10 mouse cellular contexts compared by ENCODE assay signal in genomic region chr7:28916491-28916890, GRCm38 (mm10). TPM values are rescaled to one million over a fixed set of nuclear protein-coding genes. Genes with fewer than 3 reads are reported as not detected.
DNase-seq lines count a peak whose midpoint lies in the region; ATAC-seq and TF ChIP-seq lines count a peak whose summit lies in the region.
"Had no signal": no experiment of that assay in that cellular context is flagged by ENCODE, and none has a peak within 500 bp of the region (broad histone marks: within the 10 kb centered on the region; RNA-seq: fewer than 3 reads in every experiment).

No protein-coding gene starts in this region.

- TF ChIP-seq CTCF in kidney, adult 2 months (conservative IDR thresholded peaks at IDR 0.05; ENCODE audit: insufficient read depth, insufficient read length, low read depth, low read length): peak; percentile 48

- 0 out of 2 replicates have a peak overlapping the region, but pooled peaks have one; percentile 4 for H3K27ac ChIP-seq in kidney, adult 2 months (ENCODE audit: insufficient read depth, low read depth, low read length)
- H3K27ac ChIP-seq in intestine, embryonic 16.5 days (ENCODE audit: low read length): peak overlapping the region; percentile 91; the same call in 1 of the 2 replicates
- H3K27ac ChIP-seq in hindbrain, embryonic 12.5 days: no peak overlapping the region

- no peak for ATAC-seq in intestine, embryonic 16.5 days
- ATAC-seq in hindbrain, embryonic 12.5 days (ENCODE audit: low FRiP score): no peak

- peaks cover 10% of the 10 kb centered on the region for H3K36me3 ChIP-seq in kidney, adult 2 months (ENCODE audit: control insufficient read depth, insufficient read depth, low read length)
- peaks cover 46% of the 10 kb centered on the region for H3K36me3 ChIP-seq in intestine, embryonic 16.5 days (ENCODE audit: control insufficient read depth, insufficient read depth, low read length)
- peaks cover 75% of the 10 kb centered on the region for H3K36me3 ChIP-seq in hindbrain, embryonic 12.5 days

- no peak overlapping the region for H3K4me2 ChIP-seq in intestine, embryonic 16.5 days (ENCODE audit: low read depth, low read length)
- H3K4me2 ChIP-seq in hindbrain, embryonic 12.5 days (replicated peaks): no peak overlapping the region

- no peak for TF ChIP-seq POLR2A in kidney, adult 2 months (IDR thresholded peaks at IDR 0.05; ENCODE audit: low read depth, low read length)

- H3K4me1 ChIP-seq in kidney, adult 2 months (ENCODE audit: control insufficient read depth, insufficient read depth, low read length): peaks cover 49% of the 10 kb centered on the region
- peaks cover 50% of the 10 kb centered on the region for H3K4me1 ChIP-seq in intestine, embryonic 16.5 days (ENCODE audit: control insufficient read depth, insufficient read depth, low read length)
- H3K4me1 ChIP-seq in hindbrain, embryonic 12.5 days: peaks cover 27% of the 10 kb centered on the region

- no peak overlapping the region for H3K9ac ChIP-seq in intestine, embryonic 16.5 days (ENCODE audit: low read depth, low read length)
- no peak overlapping the region for H3K9ac ChIP-seq in hindbrain, embryonic 12.5 days

- H3K4me3 ChIP-seq in kidney, adult 2 months (ENCODE audit: insufficient read depth, low read depth, low read length): no peak overlapping the region
- H3K4me3 ChIP-seq in intestine, embryonic 16.5 days (ENCODE audit: low read length): no peak overlapping the region
- no peak overlapping the region for H3K4me3 ChIP-seq in hindbrain, embryonic 12.5 days

- DNase-seq in kidney, adult 2 months: no peak
- DNase-seq in kidney, postnatal 36 days: no peak
- peak; percentile 45 to 48 for DNase-seq in B cell, adult 2 months
- peak; percentile 19 for DNase-seq in MEL-GATA-1-ER (ENCODE audit: extremely low read depth, low read depth)
- DNase-seq in testis, postnatal 14 days (ENCODE audit: low spot score): no peak
- DNase-seq in retina, postnatal 1 day: no peak
- DNase-seq: kidney, adult 11 months; lung, postnatal 10 days had no signal

- no peaks in the 10 kb centered on the region for H3K9me3 ChIP-seq in intestine, embryonic 16.5 days (ENCODE audit: control insufficient read depth, low read length)
- no peaks in the 10 kb centered on the region for H3K9me3 ChIP-seq in hindbrain, embryonic 12.5 days (replicated peaks)

- no peaks in the 10 kb centered on the region for H3K27me3 ChIP-seq in kidney, adult 2 months (replicated peaks; ENCODE audit: control insufficient read depth, insufficient read depth, low read length)
- no peaks in the 10 kb centered on the region for H3K27me3 ChIP-seq in intestine, embryonic 16.5 days (replicated peaks; ENCODE audit: control insufficient read depth, insufficient read depth, low read length)
- H3K27me3 ChIP-seq in hindbrain, embryonic 12.5 days: no peaks in the 10 kb centered on the region

RNA-seq across cellular contexts. Expression of gene Capn12, which starts 35.3 kb away (rescaled TPM):
- polyA plus RNA-seq in kidney, adult 2 months (2012; rRNA removed): 0.11 and 0.24 TPM in 2 replicates
- 0.29 and 0.39 TPM in 2 replicates for polyA plus RNA-seq in intestine, embryonic 16.5 days (2015; fragmentation: Nextera tagmentation; extraction: Ambion mirVana)
- polyA plus RNA-seq in hindbrain, embryonic 12.5 days (2016; fragmentation: Nextera tagmentation; extraction: Ambion mirVana): 0.34 and 0.78 TPM in 2 replicates

RNA-seq across cellular contexts. Expression of gene Actn4, which starts 45.6 kb away (rescaled TPM):
- polyA plus RNA-seq in kidney, adult 2 months (2012; rRNA removed): 340 and 367 TPM in 2 replicates
- 402 and 447 TPM in 2 replicates for polyA plus RNA-seq in intestine, embryonic 16.5 days (2015; fragmentation: Nextera tagmentation; extraction: Ambion mirVana)
- polyA plus RNA-seq in hindbrain, embryonic 12.5 days (2016; fragmentation: Nextera tagmentation; extraction: Ambion mirVana): 194 and 200 TPM in 2 replicates

RNA-seq across cellular contexts. Expression of gene Lgals7, which starts 52.8 kb away (rescaled TPM):
- 1.1 and 1.6 TPM in 2 replicates for polyA plus RNA-seq in kidney, adult 2 months (2012; rRNA removed)
- 0.56 and 0.97 TPM in 2 replicates for polyA plus RNA-seq in intestine, embryonic 16.5 days (2015; fragmentation: Nextera tagmentation; extraction: Ambion mirVana)
- 3.1 and 3.5 TPM in 2 replicates for polyA plus RNA-seq in hindbrain, embryonic 12.5 days (2016; fragmentation: Nextera tagmentation; extraction: Ambion mirVana)

Comparison
In these comparisons a context has a peak if more than half of its experiments do, and no peak if none do; other contexts are left out.
1. DNase-seq: peak in B cell, adult 2 months (2 of 2) and MEL-GATA-1-ER (single experiment); none in kidney, adult 2 months (single experiment), kidney, postnatal 36 days (0 of 2), testis, postnatal 14 days (single experiment) and retina, postnatal 1 day (single experiment).